Mouse (Mus musculus) heart, embryonic 13.5 days (tissue): Measurements from ENCODE around the gene Kdsr. TPM values are rescaled to one million over a fixed set of nuclear protein-coding genes. Genes with fewer than 3 reads are reported as not detected.

Experiments
- ATAC-seq: fragments of 200-750 bp; cut with Nextera tagmentation; 2 replicates; pipeline ENCODE4 v1.8.0; 2017; ENCODE audit warnings: moderate TSS enrichment; ENCODE audit not compliant: insufficient number of reproducible peaks, low FRiP score, low TSS enrichment; ENCODE audit errors: extremely low read depth
- H3K27ac ChIP-seq: fragments of 300-500 bp; sonication (generic); replicated peaks from 2 replicates; pipeline ENCODE4 v1.5.1; 2015; ENCODE audit warnings: moderate library complexity, mild to moderate bottlenecking, inconsistent platforms
- H3K27me3 ChIP-seq: fragments of 300-500 bp; sonication (generic); replicated peaks from 2 replicates; pipeline ENCODE4 v1.6.1; 2015; ENCODE audit warnings: mild to moderate bottlenecking, inconsistent platforms
- H3K36me3 ChIP-seq: fragments of 300-500 bp; sonication (generic); 2 replicates; pipeline ENCODE4 v1.6.1; 2015; ENCODE audit warnings: mild to moderate bottlenecking, inconsistent platforms
- H3K4me1 ChIP-seq: fragments of 300-500 bp; sonication (generic); 2 replicates; pipeline ENCODE4 v1.6.1; 2015; ENCODE audit warnings: inconsistent platforms
- H3K4me2 ChIP-seq: fragments of 300-500 bp; sonication (generic); 2 replicates; pipeline ENCODE4 v1.6.1; 2015; ENCODE audit warnings: inconsistent platforms, mild to moderate bottlenecking, moderate library complexity
- H3K4me3 ChIP-seq: fragments of 300-500 bp; sonication (generic); 2 replicates; pipeline ENCODE4 v1.5.1; 2015; ENCODE audit warnings: moderate library complexity, mild to moderate bottlenecking, inconsistent platforms
- H3K9ac ChIP-seq: fragments of 300-500 bp; sonication (generic); 2 replicates; pipeline ENCODE4 v1.6.1; 2015; ENCODE audit warnings: inconsistent platforms, mild to moderate bottlenecking, moderate library complexity
- H3K9me3 ChIP-seq: fragments of 300-500 bp; sonication (generic); 2 replicates; pipeline ENCODE4 v1.6.1; 2016; ENCODE audit warnings: inconsistent platforms
- WGBS: fragments of 180-500 bp; shearing (Covaris S2); methylation state at CpG from one replicate; pipeline ENCODE4 v1.1.7; 2015; ENCODE audit warnings: mixed read lengths; 5-methylcytosine and 5-hydroxymethylcytosine counted together
- polyA plus RNA-seq: library from polyadenylated mRNA; unstranded; fragments of >200 nt; fragmentation: Nextera tagmentation; extraction: Ambion mirVana; gene quantifications from 2 replicates; pipeline ENCODE4 v1.2.1, GENCODE M21; 2015

Gene Kdsr
- polyA plus RNA-seq, 1 experiment from 2014 or later: 8.3 TPM

DNA sequence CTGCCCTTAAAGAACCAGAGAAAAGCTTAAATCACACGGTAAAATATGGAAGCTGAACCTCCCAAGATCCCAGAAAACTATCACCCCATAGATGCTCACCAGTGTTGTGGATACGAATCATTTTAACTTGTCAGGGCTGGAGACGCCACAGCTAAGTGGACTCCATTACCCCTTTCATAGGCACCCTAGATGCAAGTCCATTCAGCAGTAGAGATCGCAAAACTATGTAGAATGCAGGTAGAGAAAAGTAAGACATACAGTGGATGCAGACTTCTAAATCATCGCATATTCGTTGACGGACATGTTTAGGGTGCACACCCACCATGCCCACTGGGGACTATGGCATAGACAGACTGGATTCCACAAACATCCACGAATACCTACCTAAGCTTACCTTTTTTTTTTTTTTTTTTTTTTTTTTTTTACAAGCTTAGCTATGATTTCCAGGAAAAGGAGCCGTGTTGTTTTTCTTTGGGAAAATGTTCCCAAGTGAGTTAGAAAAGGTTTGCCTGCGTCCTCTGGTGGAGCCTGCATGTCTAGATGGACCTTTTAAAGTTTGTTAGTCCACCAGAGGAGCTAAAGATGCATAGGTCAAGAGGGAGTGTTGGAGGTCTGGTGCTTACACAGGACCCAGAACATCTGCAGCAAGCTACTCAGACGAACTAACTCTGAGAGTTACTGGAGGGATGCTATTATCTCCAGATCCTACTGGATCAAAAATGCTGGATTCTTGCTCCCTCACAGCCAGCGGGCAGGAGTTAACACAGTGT is 48.0 kb downstream of the Kdsr start:
- H3K27me3 ChIP-seq: no peaks in the 10 kb centered on the region
- no peak for ATAC-seq
- peaks cover 42% of the 10 kb centered on the region for H3K4me1 ChIP-seq
- 50% methylated on average over 12 of the region's 12 CpGs for WGBS
- H3K4me3 ChIP-seq: peak overlapping the region; percentile 88
- no peak overlapping the region for H3K27ac ChIP-seq
- H3K9ac ChIP-seq: peak overlapping the region; percentile 95
- H3K4me2 ChIP-seq: peak overlapping the region; percentile 97
- no peaks in the 10 kb centered on the region for H3K9me3 ChIP-seq
- no peaks in the 10 kb centered on the region for H3K36me3 ChIP-seq

DNA sequence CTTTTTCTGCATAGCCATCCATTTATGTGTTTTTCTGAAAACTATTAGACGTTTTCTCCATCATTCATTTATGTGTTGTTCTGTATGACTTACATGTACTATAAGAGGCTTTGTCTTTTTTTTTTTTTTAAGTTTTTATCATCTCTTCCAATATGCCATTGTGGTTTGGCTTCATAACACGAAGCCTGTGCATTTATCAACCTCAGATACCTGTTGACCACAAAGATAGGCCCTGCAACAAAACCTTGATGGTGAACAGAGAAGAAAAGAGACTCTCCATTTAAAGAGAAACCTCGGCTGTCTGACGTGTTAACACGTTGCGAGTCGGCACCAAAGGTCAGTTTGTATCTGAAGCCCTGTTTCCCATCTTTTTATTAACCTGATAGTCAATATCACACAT is 49.3 kb downstream of the Kdsr start:
- H3K9ac ChIP-seq: no peak overlapping the region
- H3K27ac ChIP-seq: no peak overlapping the region
- H3K4me1 ChIP-seq: peaks cover 42% of the 10 kb centered on the region
- no peaks in the 10 kb centered on the region for H3K9me3 ChIP-seq
- no peak for ATAC-seq
- 59% methylated on average over 7 of the region's 7 CpGs for WGBS
- H3K36me3 ChIP-seq: no peaks in the 10 kb centered on the region
- H3K27me3 ChIP-seq: no peaks in the 10 kb centered on the region
- no peak overlapping the region for H3K4me3 ChIP-seq
- H3K4me2 ChIP-seq: peak overlapping the region; percentile 37

DNA sequence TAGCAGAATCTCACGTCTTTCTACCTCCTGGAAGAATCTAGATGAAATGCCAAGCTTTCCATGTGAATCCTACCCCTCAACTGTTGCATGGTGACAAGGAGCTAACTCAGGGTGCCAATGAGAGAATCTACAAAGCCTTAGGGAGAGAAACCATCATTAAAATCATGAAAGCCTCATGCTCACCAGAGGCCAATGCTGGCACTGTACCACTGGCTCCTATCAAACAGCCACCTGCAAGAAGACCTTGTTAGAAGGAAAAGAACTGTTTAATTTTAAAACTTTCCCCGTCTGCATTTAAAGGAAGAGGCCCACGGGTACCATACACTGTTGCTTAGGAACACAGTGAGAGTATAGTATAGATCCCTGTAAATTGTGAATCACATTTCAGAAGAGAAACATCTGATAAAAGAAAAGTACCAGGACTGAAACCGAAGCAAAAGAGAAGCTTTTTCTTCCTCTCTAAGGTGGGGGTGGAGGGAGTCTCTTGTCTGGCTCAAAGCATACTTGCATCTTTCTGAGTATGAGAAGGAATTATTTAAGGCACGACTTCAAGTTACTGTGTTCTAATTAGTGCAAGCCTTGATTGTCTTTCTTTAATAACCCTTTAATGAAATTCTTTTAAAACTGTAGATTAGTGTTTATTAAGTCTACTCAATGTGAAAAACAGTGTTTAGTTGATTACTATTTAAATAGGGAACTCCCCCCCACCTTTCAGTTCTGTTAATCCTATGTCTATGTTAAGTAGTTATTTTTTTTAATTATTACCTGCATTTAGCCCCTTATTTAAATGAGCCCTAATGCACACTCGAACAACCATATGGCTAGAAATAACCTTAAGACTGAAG is 52.3 kb downstream of the Kdsr start:
- H3K4me3 ChIP-seq: no peak overlapping the region
- no peak overlapping the region for H3K9ac ChIP-seq
- no peaks in the 10 kb centered on the region for H3K27me3 ChIP-seq
- no peak for ATAC-seq
- H3K27ac ChIP-seq: no peak overlapping the region
- no peaks in the 10 kb centered on the region for H3K36me3 ChIP-seq
- 70% methylated on average over 6 of the region's 6 CpGs for WGBS
- no peak overlapping the region for H3K4me2 ChIP-seq
- H3K9me3 ChIP-seq: no peaks in the 10 kb centered on the region
- H3K4me1 ChIP-seq: peaks cover 39% of the 10 kb centered on the region

DNA sequence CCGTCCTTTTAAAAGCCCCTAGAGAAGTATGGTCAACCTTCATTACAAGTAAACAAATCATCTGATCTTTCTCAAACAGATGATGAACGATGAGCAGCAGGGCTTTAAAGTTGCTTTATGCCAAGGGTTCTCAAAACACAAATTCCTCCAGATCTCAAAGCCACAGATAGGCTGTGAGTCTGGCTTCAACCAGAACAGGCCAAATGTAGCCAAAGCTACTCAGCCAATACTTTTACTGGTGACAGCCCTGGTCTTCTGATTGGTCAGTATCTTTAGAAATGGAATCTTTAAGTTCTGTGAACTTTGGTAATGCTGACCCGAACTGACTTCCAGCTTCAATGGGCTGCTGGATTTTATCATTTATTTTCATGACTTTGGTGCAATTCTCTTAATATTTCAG is 56.3 kb downstream of the Kdsr start:
- H3K4me1 ChIP-seq: peaks cover 24% of the 10 kb centered on the region
- 41% methylated on average over 3 of the region's 3 CpGs for WGBS
- no peaks in the 10 kb centered on the region for H3K36me3 ChIP-seq
- no peaks in the 10 kb centered on the region for H3K27me3 ChIP-seq
- no peak for ATAC-seq
- H3K9me3 ChIP-seq: no peaks in the 10 kb centered on the region
- H3K9ac ChIP-seq: no peak overlapping the region
- H3K27ac ChIP-seq: no peak overlapping the region
- H3K4me3 ChIP-seq: no peak overlapping the region
- no peak overlapping the region for H3K4me2 ChIP-seq

DNA sequence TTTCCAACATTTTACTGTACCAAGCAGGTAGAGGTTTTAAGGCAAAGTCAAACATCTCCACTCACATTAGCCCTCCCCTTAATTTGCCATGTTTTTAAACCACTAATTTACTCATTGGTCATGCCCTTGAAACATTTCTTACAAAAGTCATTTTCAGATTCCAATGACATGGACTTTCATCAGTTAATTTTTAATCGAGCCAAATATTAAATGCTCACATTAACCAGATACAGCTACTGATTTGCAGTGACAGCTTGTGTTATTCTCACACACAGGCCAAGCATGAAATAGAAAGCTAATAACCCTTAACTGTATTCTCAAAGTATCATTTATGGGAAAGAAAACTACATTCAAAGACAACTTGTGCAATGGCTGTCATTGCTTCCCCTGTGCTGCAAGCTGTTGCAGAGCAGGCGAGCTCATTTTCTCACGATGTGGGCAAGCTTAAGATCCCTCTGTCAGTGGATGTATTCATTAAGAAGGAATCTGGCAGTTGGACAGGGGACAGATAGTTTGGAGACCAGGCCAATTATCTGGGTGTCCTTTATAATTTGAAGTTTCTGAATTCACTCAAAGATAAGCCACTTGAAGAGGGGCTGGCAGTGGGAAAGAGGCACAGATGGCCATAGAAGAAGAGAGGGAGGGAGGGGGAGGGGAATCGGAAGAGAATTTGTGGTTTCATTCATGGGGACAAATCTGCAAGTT is 56.9 kb downstream of the Kdsr start:
- Histone ChIP-seq H3K27me3 (no peaks in the 10 kb centered on the region), H3K9ac (no peak overlapping the region), H3K9me3 (no peaks in the 10 kb centered on the region), H3K4me1 (peaks cover 28% of the 10 kb centered on the region), H3K27ac (no peak overlapping the region), H3K4me2 (no peak overlapping the region; the same call in 1 of the 2 replicates), H3K4me3 (no peak overlapping the region), H3K36me3 (no peaks in the 10 kb centered on the region)
- no peak for ATAC-seq
- 36% methylated on average over 4 of the region's 4 CpGs for WGBS

DNA sequence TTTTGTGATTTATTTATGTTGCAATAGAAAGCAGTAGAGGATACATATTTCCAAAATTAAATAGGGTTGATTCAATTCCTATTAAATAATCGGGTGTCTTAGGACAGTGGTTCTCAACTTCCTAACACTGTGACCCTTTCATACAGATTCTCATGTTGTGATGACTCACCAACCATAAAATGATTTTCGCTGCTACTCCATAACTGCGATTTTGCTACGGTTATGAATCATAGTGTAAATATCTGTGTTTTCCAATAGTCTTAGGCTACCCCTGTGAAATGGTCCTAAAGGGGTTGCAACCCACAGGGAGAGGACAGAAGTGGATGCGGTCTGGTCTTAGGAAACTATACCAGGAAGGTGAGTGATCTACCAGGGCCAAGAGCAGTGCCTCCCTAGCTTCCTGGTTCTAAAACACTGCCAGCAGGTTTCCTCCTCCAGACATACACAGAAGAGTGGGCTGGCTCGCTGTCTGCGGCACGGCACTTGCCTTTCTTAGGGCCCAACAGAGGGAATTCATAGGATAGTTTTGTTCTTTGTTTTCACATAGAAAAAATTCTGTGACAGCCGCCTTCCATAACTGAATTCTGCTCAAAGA is 58.9 kb downstream of the Kdsr start:
- WGBS: 87% methylated on average over 9 of the region's 9 CpGs
- no peak for ATAC-seq
- Histone ChIP-seq H3K4me1 (peaks cover 34% of the 10 kb centered on the region), H3K4me3 (no peak overlapping the region), H3K36me3 (no peaks in the 10 kb centered on the region), H3K9ac (no peak overlapping the region), H3K27ac (no peak overlapping the region), H3K9me3 (no peaks in the 10 kb centered on the region), H3K4me2 (no peak overlapping the region), H3K27me3 (no peaks in the 10 kb centered on the region)

DNA sequence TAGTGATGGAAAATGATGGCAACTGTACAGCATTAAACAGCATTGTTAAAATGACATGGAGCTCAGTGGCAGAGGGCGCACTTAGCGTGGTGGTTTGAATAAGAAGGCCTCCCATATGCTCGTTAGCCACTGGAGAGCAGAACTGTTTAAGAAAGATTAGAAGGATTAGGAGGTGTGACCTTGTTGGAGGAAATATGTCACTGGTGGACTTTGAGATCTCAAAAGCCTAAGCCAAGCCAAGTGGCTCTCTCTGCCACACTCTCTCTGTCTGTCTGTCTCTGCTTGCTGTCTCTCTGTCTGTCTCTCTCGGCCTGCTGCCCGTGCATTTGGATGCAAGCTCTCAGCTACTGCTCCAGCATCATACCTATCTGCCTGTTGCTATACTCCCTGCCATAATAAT is 63.1 kb downstream of the Kdsr start:
- Histone ChIP-seq H3K9me3 (no peaks in the 10 kb centered on the region), H3K4me1 (peaks cover 39% of the 10 kb centered on the region), H3K4me2 (no peak overlapping the region), H3K9ac (no peak overlapping the region), H3K27ac (no peak overlapping the region), H3K27me3 (no peaks in the 10 kb centered on the region), H3K36me3 (no peaks in the 10 kb centered on the region), H3K4me3 (no peak overlapping the region)
- WGBS: 72% methylated on average over 5 of the region's 5 CpGs
- no peak for ATAC-seq

DNA sequence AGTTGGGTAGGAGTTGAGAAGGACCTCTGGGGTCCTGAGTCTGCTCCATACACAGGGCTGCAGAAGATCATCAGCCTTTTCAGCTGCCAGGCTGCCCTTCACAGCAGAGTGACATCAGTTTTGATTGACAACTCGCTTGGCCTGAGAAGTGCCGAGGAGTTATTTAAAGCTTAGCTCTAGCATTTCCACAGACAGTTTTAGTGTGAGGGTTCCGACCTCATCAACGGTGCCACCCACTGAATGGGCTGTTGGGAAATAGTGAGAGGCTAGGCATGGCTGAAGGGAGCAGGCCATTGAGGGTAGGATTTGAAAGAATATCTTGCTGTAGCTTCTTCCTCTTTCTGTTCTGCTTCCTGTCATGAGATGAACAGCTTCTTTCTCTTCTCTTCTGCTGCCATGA is 63.9 kb downstream of the Kdsr start:
- Histone ChIP-seq H3K27me3 (no peaks in the 10 kb centered on the region), H3K36me3 (no peaks in the 10 kb centered on the region), H3K27ac (peak overlapping the region; percentile 55; the same call in 1 of the 2 replicates), H3K4me2 (peak overlapping the region; percentile 1; the same call in 1 of the 2 replicates), H3K9ac (no peak overlapping the region), H3K4me1 (peaks cover 39% of the 10 kb centered on the region), H3K9me3 (no peaks in the 10 kb centered on the region), H3K4me3 (no peak overlapping the region)
- ATAC-seq: no peak
- WGBS: 39% methylated on average over 4 of the region's 4 CpGs

DNA sequence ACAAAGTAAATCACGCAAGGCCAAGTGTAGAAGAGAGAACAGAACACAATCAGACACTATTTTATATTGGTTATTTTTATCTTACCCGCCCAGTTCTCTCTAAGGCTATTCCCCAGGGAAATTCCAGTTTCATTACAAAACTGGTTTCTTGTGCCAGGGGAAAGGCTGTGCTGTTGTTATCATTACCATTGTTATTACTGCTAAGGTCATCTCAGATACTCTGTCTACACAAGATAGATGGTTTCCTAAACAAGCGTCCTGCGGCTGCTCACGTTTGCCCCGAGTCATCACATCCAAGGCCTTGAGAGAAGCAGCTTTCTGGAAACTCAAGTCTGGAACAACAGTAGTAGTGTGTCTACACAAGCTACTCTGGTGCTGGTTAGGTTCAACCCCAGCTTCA is 65.2 kb downstream of the Kdsr start:
- Histone ChIP-seq H3K27me3 (no peaks in the 10 kb centered on the region), H3K4me1 (peaks cover 44% of the 10 kb centered on the region), H3K4me2 (no peak overlapping the region), H3K36me3 (no peaks in the 10 kb centered on the region), H3K9me3 (no peaks in the 10 kb centered on the region), H3K4me3 (no peak overlapping the region), H3K9ac (no peak overlapping the region), H3K27ac (no peak overlapping the region)
- 58% methylated on average over 6 of the region's 6 CpGs for WGBS
- no peak for ATAC-seq

DNA sequence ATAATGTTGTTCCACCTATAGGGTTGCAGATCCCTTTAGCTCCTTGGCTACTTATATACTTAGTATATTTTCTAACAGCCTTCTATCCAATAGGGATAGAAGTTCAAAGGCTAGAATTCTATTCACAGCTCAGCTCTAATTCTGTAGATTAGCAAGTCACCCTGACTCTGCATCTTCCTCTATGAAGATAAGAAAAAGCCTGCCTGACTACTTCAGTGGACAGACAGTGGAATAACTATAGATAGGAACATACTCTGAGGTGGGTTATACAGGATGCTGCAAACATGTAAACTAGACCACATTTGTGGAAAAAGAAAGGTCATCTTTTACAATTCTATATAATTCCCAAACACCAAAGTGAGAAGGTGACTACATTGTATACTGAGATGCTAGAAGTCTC is 66.9 kb downstream of the Kdsr start:
- Histone ChIP-seq H3K4me1 (peaks cover 38% of the 10 kb centered on the region), H3K4me2 (no peak overlapping the region), H3K9me3 (no peaks in the 10 kb centered on the region), H3K36me3 (no peaks in the 10 kb centered on the region), H3K4me3 (no peak overlapping the region), H3K9ac (no peak overlapping the region), H3K27ac (no peak overlapping the region), H3K27me3 (no peaks in the 10 kb centered on the region)
- ATAC-seq: no peak

DNA sequence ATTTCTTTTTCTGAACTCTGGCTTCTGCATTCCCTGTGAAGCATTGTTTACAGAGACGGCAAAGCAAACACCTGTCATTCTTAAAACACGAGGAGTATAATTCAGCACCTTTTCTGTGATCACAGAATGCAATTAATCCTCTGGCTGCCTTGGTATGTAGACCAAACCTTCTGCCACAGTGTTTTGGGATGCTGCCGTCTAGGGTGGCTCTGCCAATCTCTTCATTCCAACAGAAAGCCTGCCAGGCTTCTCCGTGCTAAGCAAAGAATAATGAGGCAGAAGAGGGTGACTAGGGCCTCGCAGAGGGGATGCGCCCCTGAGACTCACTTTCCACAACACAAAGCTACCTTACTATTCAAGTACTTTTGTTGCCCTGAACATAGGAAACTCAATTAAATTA is 68.6 kb downstream of the Kdsr start:
- H3K9ac ChIP-seq: no peak overlapping the region
- H3K4me3 ChIP-seq: no peak overlapping the region
- H3K4me2 ChIP-seq: no peak overlapping the region
- H3K36me3 ChIP-seq: no peaks in the 10 kb centered on the region
- ATAC-seq: no peak
- H3K9me3 ChIP-seq: no peaks in the 10 kb centered on the region
- H3K4me1 ChIP-seq: peaks cover 42% of the 10 kb centered on the region
- no peaks in the 10 kb centered on the region for H3K27me3 ChIP-seq
- WGBS: 76% methylated on average over 6 of the region's 6 CpGs
- no peak overlapping the region for H3K27ac ChIP-seq
